Mouse (Mus musculus): ENCODE data around the gene Slc25a34. TPM values are rescaled to one million over a fixed set of nuclear protein-coding genes. Genes with fewer than 3 reads are reported as not detected.

The Slc25a34 gene
- polyA plus RNA-seq, 1 experiment from 2014 or later = 1.1 TPM

DNA sequence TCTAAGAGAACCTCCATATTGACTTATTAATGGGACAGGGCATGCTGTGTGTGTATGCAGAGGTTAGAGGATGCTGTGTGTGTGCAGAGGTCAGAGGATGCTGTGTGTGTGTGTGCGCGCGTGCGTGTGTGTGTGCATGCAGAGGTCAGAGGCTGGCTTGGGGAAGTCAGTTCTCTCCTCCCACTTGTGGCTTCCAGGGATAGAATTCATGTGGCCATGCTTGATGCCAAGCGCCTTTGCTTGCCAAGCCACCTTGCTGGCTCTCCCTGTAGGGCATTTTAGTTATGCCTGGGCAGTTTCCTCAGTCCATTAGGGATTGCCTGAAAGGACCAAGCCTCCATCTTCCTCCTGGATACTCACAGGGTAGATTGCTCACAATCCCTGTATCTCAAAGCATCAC is 13.1 kb upstream of the Slc25a34 start:
- Histone ChIP-seq H3K27ac (ENCODE audit: low read length) (no peak overlapping the region), H3K27me3 (replicated peaks; ENCODE audit: insufficient read depth, low read length) (no peaks in the 10 kb centered on the region), H3K4me3 (ENCODE audit: low read depth, low read length) (no peak overlapping the region), H3K9me3 (ENCODE audit: low read length) (no peaks in the 10 kb centered on the region), H3K4me1 (ENCODE audit: insufficient read depth, low read depth, low read length) (no peaks in the 10 kb centered on the region), H3K9ac (replicated peaks; ENCODE audit: low read depth) (no peak overlapping the region), H3K36me3 (ENCODE audit: insufficient read depth, low read length) (peaks cover 35% of the 10 kb centered on the region; the same call in 1 of the 2 replicates), H3K4me2 (replicated peaks; ENCODE audit: low read depth, low read length) (no peak overlapping the region)
- TF ChIP-seq EP300 (IDR thresholded peaks at IDR 0.05) = no peak
- no peak for TF ChIP-seq CTCF (IDR thresholded peaks at IDR 0.05)
- 96% methylated on average over 5 of the region's 5 CpGs for WGBS
- no peak for ATAC-seq
- no peak for DNase-seq (ENCODE audit: low spot score)

DNA sequence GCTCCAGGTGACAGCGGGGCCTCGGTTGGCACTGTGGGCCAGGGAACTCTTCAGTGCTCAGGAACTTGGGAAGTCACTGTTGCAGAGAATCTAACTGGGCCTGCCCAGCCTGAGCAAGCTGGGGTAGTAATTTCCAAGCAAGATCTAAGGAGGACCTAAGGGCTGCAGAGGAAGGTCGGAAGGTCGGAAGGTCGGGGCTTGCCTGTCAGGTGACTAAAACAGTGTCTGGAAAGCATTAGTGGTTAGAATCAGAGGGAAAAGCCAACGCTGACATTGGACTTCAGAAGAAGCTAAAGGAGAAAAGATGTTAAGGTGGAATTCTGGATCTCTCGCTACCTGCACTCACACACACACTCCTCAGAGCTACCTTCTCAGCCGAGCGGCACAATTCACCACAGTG is 12.4 kb upstream of the Slc25a34 start:
- no peak overlapping the region for H3K27ac ChIP-seq (ENCODE audit: low read length)
- H3K36me3 ChIP-seq (ENCODE audit: insufficient read depth, low read length) = peaks cover 42% of the 10 kb centered on the region
- no peak overlapping the region for H3K4me3 ChIP-seq (ENCODE audit: low read depth, low read length)
- no peak for TF ChIP-seq CTCF (IDR thresholded peaks at IDR 0.05)
- no peak for TF ChIP-seq EP300 (IDR thresholded peaks at IDR 0.05)
- H3K9ac ChIP-seq (replicated peaks; ENCODE audit: low read depth) = no peak overlapping the region
- H3K27me3 ChIP-seq (replicated peaks; ENCODE audit: insufficient read depth, low read length) = no peaks in the 10 kb centered on the region
- no peaks in the 10 kb centered on the region for H3K4me1 ChIP-seq (ENCODE audit: insufficient read depth, low read depth, low read length)
- whole genome bisulfite sequencing = 85% methylated on average over 9 of the region's 9 CpGs
- DNase-seq (ENCODE audit: low spot score) (no peak), ATAC-seq (no peak)
- H3K4me2 ChIP-seq (replicated peaks; ENCODE audit: low read depth, low read length) = no peak overlapping the region
- H3K9me3 ChIP-seq (ENCODE audit: low read length) = no peaks in the 10 kb centered on the region

DNA sequence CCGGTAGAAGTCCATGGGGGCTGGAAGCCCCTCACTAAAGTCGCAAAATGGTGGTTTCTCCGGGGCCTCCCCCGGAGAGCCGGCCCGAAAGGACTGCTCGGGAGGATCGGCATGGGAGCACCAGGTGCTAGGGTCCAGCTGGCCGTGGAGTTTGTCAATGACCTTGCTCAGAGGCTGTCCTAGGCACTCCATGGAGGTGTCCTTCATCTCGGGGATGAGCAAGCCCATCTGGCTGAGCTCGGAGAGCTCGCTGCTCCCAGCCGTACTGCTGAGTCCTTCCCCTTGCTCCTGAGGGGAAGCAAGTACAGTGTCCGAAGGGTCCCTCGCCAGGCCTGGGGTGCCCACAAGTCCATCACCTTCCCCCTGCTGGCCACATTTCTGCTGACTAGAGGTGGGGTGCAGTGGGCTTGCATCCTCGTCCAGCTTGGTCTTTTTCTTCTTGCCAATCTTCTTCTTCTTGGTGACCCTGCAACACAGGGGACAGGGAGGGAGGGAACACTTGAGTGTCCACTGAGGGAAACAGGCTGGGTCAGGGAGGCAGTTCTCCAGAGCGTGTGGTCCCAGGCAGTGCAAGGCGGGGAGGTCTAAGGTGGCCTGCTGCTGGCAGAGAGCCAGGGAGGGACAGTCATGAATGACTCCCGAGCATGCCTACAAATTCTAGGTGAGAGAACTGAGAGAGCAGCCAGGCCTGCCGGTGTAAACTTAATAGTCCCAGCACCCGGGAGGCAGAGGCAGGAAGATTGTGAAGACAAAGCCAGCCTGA is 8.7 kb upstream of the Slc25a34 start:
- TF ChIP-seq CTCF (IDR thresholded peaks at IDR 0.05) (no peak), EP300 (IDR thresholded peaks at IDR 0.05) (no peak)
- DNase-seq (ENCODE audit: low spot score) (no peak), ATAC-seq (no peak; the same call in 1 of the 2 replicates)
- WGBS = 84% methylated on average over 21 of the region's 21 CpGs
- no peak overlapping the region for H3K4me3 ChIP-seq (ENCODE audit: low read depth, low read length)
- H3K4me2 ChIP-seq (replicated peaks; ENCODE audit: low read depth, low read length) = no peak overlapping the region
- no peaks in the 10 kb centered on the region for H3K9me3 ChIP-seq (ENCODE audit: low read length)
- no peaks in the 10 kb centered on the region for H3K27me3 ChIP-seq (replicated peaks; ENCODE audit: insufficient read depth, low read length)
- H3K27ac ChIP-seq (ENCODE audit: low read length) = no peak overlapping the region
- H3K36me3 ChIP-seq (ENCODE audit: insufficient read depth, low read length) = peaks cover 64% of the 10 kb centered on the region
- H3K4me1 ChIP-seq (ENCODE audit: insufficient read depth, low read depth, low read length) = no peaks in the 10 kb centered on the region
- H3K9ac ChIP-seq (replicated peaks; ENCODE audit: low read depth) = no peak overlapping the region

DNA sequence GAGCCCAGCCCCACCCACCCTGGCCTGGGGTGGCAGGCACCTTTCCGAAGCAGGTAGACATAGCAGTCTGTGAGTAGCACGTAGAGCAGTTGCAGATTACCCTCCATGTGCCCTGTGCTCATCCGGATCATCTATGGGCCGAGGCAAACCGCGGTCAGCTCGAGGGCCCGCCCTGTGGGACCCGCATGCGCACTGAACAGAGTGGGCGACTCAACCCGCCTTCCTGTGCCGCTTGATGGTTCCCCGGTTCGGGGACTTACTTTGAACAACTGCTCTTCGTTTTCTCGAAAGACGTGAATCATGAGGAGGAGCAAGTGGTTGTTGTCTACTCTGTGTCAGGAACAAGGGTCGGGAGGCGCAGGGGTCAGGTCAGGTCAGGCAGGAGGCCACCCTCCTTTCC is 7.6 kb upstream of the Slc25a34 start:
- H3K9me3 ChIP-seq (ENCODE audit: low read length) = no peaks in the 10 kb centered on the region
- H3K27ac ChIP-seq (ENCODE audit: low read length) = no peak overlapping the region
- H3K4me3 ChIP-seq (ENCODE audit: low read depth, low read length) = no peak overlapping the region
- H3K27me3 ChIP-seq (replicated peaks; ENCODE audit: insufficient read depth, low read length) = no peaks in the 10 kb centered on the region
- TF ChIP-seq CTCF (IDR thresholded peaks at IDR 0.05) = no peak
- TF ChIP-seq EP300 (IDR thresholded peaks at IDR 0.05) = no peak
- H3K4me2 ChIP-seq (replicated peaks; ENCODE audit: low read depth, low read length) = no peak overlapping the region
- no peaks in the 10 kb centered on the region for H3K4me1 ChIP-seq (ENCODE audit: insufficient read depth, low read depth, low read length)
- H3K9ac ChIP-seq (replicated peaks; ENCODE audit: low read depth) = no peak overlapping the region
- ATAC-seq (no peak), DNase-seq (ENCODE audit: low spot score) (no peak)
- WGBS = 92% methylated on average over 20 of the region's 20 CpGs
- H3K36me3 ChIP-seq (ENCODE audit: insufficient read depth, low read length) = peaks cover 58% of the 10 kb centered on the region

DNA sequence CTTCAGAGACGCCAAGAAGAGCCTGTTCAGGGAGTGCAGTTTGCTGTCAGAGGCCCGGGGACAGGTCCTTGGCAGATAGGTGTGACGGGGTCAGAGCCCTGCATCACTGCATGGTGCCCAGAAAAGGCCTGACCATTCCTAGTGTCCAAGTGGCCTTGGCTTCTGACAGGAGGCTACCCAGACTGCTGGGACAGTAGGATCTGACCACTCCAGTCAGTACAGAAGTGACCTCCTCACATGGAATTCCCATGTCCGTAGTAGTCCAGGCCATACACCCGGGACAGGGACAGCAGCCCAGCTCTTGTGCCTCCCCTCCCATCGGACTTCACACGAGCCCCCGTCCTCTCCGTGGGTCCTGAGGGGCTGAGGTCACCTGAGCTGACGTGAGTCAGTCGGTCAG is 6.4 kb upstream of the Slc25a34 start:
- peaks cover 51% of the 10 kb centered on the region for H3K36me3 ChIP-seq (ENCODE audit: insufficient read depth, low read length)
- H3K4me3 ChIP-seq (ENCODE audit: low read depth, low read length) = no peak overlapping the region
- ATAC-seq (no peak), DNase-seq (ENCODE audit: low spot score) (no peak)
- no peaks in the 10 kb centered on the region for H3K4me1 ChIP-seq (ENCODE audit: insufficient read depth, low read depth, low read length)
- TF ChIP-seq CTCF (IDR thresholded peaks at IDR 0.05) (no peak), EP300 (IDR thresholded peaks at IDR 0.05) (no peak)
- 96% methylated on average over 11 of the region's 11 CpGs for WGBS
- H3K9ac ChIP-seq (replicated peaks; ENCODE audit: low read depth) = no peak overlapping the region
- H3K9me3 ChIP-seq (ENCODE audit: low read length) = no peaks in the 10 kb centered on the region
- H3K27ac ChIP-seq (ENCODE audit: low read length) = no peak overlapping the region
- H3K4me2 ChIP-seq (replicated peaks; ENCODE audit: low read depth, low read length) = no peak overlapping the region
- H3K27me3 ChIP-seq (replicated peaks; ENCODE audit: insufficient read depth, low read length) = no peaks in the 10 kb centered on the region

DNA sequence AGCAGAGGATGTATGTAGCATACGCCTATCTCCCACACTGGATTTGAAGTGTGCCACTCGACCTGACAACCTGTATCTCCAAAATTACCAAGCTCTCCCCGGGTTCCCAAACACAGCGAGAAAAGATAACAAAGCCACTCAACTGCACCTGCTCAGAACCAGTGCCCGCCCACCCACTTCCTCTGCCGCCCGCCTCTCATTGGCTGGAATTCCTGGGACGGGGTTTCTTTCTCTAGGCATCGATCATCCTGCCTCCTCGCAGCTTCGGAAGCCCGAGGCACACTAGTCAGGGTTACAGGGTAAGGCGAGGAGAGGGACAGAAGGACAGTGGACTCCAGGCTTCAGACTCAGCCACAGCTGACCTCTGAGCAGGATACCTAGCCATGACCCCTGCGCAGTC is 5.0 kb upstream of the Slc25a34 start:
- Histone ChIP-seq H3K4me3 (ENCODE audit: low read depth, low read length) (no peak overlapping the region), H3K4me1 (ENCODE audit: insufficient read depth, low read depth, low read length) (no peaks in the 10 kb centered on the region), H3K27me3 (replicated peaks; ENCODE audit: insufficient read depth, low read length) (no peaks in the 10 kb centered on the region), H3K27ac (ENCODE audit: low read length) (no peak overlapping the region), H3K9ac (replicated peaks; ENCODE audit: low read depth) (no peak overlapping the region), H3K36me3 (ENCODE audit: insufficient read depth, low read length) (peaks cover 51% of the 10 kb centered on the region), H3K9me3 (ENCODE audit: low read length) (no peaks in the 10 kb centered on the region), H3K4me2 (replicated peaks; ENCODE audit: low read depth, low read length) (no peak overlapping the region)
- no peak for ATAC-seq
- no peak for DNase-seq (ENCODE audit: low spot score)
- TF ChIP-seq CTCF (IDR thresholded peaks at IDR 0.05) = no peak
- TF ChIP-seq EP300 (IDR thresholded peaks at IDR 0.05) = no peak
- WGBS = 66% methylated on average over 14 of the region's 14 CpGs
